Mouse (Mus musculus): ENCODE data around the gene Ajm1. TPM values are rescaled to one million over a fixed set of nuclear protein-coding genes. Genes with fewer than 3 reads are reported as not detected.

Gene Ajm1
- polyA plus RNA-seq, 1 experiment: 7.0 TPM

DNA sequence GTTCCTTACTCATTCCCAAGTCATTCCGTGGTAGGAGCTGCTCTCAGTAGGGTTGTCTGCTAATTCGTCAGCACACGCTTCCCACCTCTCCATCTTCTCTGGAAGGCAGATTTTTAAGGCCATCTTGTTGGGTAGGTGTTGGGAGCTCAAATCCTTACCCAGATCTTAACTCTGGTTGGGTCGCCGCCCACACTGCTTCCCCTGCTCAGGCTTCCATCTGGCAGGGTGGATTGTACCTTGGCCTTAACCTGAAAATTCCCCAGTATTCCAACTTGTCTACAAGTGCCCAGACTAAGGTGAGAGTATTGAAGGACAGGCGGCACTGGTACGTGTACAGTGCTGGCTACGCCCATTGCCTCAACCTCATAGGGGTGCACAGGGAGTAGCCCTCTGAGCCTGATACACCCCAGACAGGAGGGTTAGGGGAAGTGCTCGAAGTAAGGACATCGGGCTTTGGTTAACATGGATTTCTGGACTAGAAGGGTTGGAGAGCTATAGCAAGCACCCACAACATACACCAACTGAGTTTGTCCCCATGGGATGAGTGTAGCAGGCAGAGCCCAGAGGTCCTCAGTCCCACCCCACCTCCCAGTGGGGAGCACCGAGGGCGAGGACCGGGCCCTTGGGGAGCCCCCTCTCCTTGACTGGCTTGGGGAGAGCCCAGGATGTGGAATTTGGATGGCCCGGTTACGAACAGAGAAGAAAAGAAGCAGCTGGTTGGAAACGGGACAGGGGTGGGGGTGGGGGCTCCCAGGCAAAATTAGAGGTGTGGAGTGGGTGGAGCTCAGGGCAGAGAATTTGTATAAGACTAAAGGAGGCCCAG, 5.3 kb downstream of the Ajm1 start:
- no peak for TF ChIP-seq POLR2A (IDR thresholded peaks at IDR 0.05; ENCODE audit: control insufficient read depth, extremely low read depth, insufficient read depth, low read length, poor library complexity)
- TF ChIP-seq CTCF (IDR thresholded peaks at IDR 0.05; ENCODE audit: borderline replicate concordance, control insufficient read depth, extremely low read depth, insufficient read depth, low read length, poor library complexity): no peak
- no peak overlapping the region for H3K27ac ChIP-seq (ENCODE audit: control insufficient read depth, insufficient read depth, low read length)
- DNase-seq: no peak
- H3K27me3 ChIP-seq (ENCODE audit: control insufficient read depth, insufficient read depth, low read length): peaks cover 29% of the 10 kb centered on the region
- H3K4me1 ChIP-seq (replicated peaks; ENCODE audit: control insufficient read depth, insufficient read depth, low read length): peaks cover 52% of the 10 kb centered on the region
- WGBS: 95% methylated on average over 16 of the region's 16 CpGs
- H3K36me3 ChIP-seq (ENCODE audit: control insufficient read depth, insufficient read depth, low read length): no peaks in the 10 kb centered on the region
- H3K4me3 ChIP-seq (ENCODE audit: control insufficient read depth, insufficient read depth, low read length): no peak overlapping the region

DNA sequence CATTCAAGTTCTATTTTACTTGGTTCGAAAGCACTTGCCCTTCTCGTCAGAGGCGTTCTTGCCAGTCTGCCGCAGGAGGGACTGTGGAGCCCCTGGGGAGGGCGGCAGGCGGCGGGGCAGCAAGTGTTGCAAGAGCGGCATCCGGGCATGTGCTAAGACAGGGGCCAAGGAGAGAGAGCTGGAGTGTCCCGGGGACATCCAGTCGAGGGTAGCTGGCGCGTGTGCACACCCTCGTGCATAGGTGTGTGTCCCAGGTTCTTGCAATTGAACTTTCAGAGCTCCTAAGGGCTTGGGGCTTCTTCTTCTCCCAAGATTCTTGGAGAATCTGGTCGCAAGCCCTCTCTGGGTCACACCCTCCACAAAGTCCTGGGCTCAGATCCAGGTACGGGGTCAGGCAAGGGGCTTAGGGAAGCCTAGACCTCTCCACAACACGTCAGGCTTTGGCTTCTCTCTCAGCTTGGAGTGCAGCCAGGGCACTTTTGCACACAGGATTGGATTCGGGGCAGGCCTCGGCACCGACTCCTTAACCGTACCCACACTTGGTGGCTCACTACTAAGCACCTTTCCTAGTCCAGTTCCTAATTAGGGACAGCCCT, 6.0 kb downstream of the Ajm1 start:
- Histone ChIP-seq H3K36me3 (ENCODE audit: control insufficient read depth, insufficient read depth, low read length) (no peaks in the 10 kb centered on the region), H3K27me3 (ENCODE audit: control insufficient read depth, insufficient read depth, low read length) (peaks cover 29% of the 10 kb centered on the region), H3K4me1 (replicated peaks; ENCODE audit: control insufficient read depth, insufficient read depth, low read length) (peaks cover 45% of the 10 kb centered on the region), H3K27ac (ENCODE audit: control insufficient read depth, insufficient read depth, low read length) (peak overlapping the region; percentile 91), H3K4me3 (ENCODE audit: control insufficient read depth, insufficient read depth, low read length) (peak overlapping the region; percentile 54)
- DNase-seq: peak; percentile 61
- 20% methylated on average over 21 of the region's 21 CpGs for WGBS
- no peak for TF ChIP-seq POLR2A (IDR thresholded peaks at IDR 0.05; ENCODE audit: control insufficient read depth, extremely low read depth, insufficient read depth, low read length, poor library complexity)
- no peak for TF ChIP-seq CTCF (IDR thresholded peaks at IDR 0.05; ENCODE audit: borderline replicate concordance, control insufficient read depth, extremely low read depth, insufficient read depth, low read length, poor library complexity)

DNA sequence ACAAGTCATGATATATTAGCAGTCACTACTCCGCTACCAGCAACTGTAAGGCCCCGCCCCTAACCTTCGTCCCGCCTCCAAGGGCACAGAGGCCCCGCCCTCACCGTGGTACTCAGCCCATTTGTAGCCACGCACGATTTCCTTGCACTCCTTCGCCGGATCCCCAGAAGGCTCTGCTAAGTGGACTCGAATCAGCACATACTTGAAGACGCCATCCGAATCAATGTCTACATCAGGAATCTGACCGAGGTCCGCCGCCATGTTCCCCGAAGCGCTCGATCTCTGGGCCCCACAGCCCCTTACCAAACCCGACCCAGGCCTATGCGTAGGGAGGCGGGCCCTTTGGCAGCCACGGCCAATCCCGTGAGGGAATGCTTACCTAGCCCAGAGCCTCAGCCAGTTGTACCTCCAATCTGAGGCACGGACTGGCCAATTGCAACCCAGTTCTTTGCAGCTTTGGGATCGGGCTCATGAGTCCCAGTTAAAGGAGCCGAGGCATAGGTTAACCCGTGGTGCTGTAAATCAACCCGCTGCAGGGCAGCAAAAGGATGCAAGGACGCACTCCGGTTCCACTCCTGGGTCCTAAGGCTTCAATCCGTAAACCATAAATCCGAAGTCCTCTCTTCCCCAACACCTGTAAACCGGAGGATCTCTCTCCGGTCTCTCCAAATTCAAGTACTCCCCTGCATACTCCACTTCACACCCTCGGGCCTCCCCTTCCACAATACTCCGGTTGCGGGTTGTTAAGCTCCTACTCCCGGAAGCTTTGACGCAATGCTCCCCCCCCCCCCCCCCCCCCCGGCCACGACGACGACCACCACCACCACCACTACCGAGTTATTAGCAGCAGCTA, 6.8 kb downstream of the Ajm1 start, which contains the start of the genes Mamdc4 and Phpt1:
Gene Mamdc4 (minus strand): TSS at position 267 of the 853 bp plus-strand sequence.
Gene Phpt1 (minus strand): TSS at position 646 of the 853 bp plus-strand sequence.
- peak within 1 kb of the TSS; percentile 91 for H3K27ac ChIP-seq (ENCODE audit: control insufficient read depth, insufficient read depth, low read length)
- H3K4me1 ChIP-seq (replicated peaks; ENCODE audit: control insufficient read depth, insufficient read depth, low read length): peaks cover 41% of the 10 kb centered on the region
- H3K4me3 ChIP-seq (ENCODE audit: control insufficient read depth, insufficient read depth, low read length): peak within 1 kb of the TSS; percentile 80
- H3K36me3 ChIP-seq (ENCODE audit: control insufficient read depth, insufficient read depth, low read length): no peaks in the 10 kb centered on the region
- DNase-seq: peak; percentile 97
- peaks cover 27% of the 10 kb centered on the region for H3K27me3 ChIP-seq (ENCODE audit: control insufficient read depth, insufficient read depth, low read length)
- under 1% methylated on average over 45 of the region's 45 CpGs for WGBS
- TF ChIP-seq POLR2A (IDR thresholded peaks at IDR 0.05; ENCODE audit: control insufficient read depth, extremely low read depth, insufficient read depth, low read length, poor library complexity): no peak; the same call in none of the 2 replicates
- TF ChIP-seq CTCF (IDR thresholded peaks at IDR 0.05; ENCODE audit: borderline replicate concordance, control insufficient read depth, extremely low read depth, insufficient read depth, low read length, poor library complexity): 0 out of 2 replicates have a peak, but pooled peaks have one; percentile 63

DNA sequence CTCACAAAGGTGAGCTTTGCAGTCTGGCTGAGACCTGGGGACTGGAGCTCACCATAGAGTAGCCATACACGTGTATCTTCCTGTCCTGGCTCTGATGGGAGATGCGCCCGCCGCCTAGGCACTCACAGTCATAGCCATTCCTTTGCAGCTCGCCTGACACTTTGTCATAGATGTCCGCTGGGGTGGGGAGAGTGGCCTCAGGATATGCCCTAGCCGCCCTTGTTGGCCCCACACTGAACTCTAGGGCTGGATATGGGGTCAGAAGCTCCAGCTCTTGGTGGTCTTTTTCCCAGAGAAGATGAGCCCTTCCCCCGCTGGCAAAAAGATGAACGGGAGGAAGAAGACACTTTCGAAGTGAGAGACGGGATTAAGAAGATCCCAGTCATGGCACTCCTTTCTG, 7.4 kb downstream of the Ajm1 start:
- WGBS: 24% methylated on average over 11 of the region's 11 CpGs
- Histone ChIP-seq H3K4me1 (replicated peaks; ENCODE audit: control insufficient read depth, insufficient read depth, low read length) (peaks cover 34% of the 10 kb centered on the region), H3K4me3 (ENCODE audit: control insufficient read depth, insufficient read depth, low read length) (peak overlapping the region; percentile 80), H3K27ac (ENCODE audit: control insufficient read depth, insufficient read depth, low read length) (no peak overlapping the region), H3K27me3 (ENCODE audit: control insufficient read depth, insufficient read depth, low read length) (peaks cover 21% of the 10 kb centered on the region), H3K36me3 (ENCODE audit: control insufficient read depth, insufficient read depth, low read length) (no peaks in the 10 kb centered on the region)
- DNase-seq: peak; percentile 16
- no peak for TF ChIP-seq CTCF (IDR thresholded peaks at IDR 0.05; ENCODE audit: borderline replicate concordance, control insufficient read depth, extremely low read depth, insufficient read depth, low read length, poor library complexity)
- no peak for TF ChIP-seq POLR2A (IDR thresholded peaks at IDR 0.05; ENCODE audit: control insufficient read depth, extremely low read depth, insufficient read depth, low read length, poor library complexity)

DNA sequence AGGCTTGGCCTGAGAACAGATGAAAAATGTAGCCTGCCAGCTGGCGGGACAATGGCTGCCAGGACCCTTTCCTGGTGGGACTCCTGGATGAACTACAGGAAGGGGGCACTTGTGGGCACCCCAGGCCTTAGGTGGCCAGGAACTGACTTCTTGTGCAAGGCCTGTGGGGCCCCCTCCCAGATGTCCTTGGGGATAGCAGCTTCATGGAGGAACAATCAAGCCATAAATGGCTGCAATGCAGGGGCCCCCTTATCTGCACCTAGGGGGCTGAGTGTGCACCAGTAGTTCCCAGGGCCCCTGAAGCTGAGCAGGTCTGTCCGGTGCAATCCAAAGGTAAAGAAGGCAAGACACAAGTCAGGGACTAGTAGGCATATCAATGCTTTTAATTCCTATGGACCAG, 8.5 kb downstream of the Ajm1 start:
- Histone ChIP-seq H3K27ac (ENCODE audit: control insufficient read depth, insufficient read depth, low read length) (no peak overlapping the region), H3K36me3 (ENCODE audit: control insufficient read depth, insufficient read depth, low read length) (no peaks in the 10 kb centered on the region), H3K4me3 (ENCODE audit: control insufficient read depth, insufficient read depth, low read length) (no peak overlapping the region), H3K27me3 (ENCODE audit: control insufficient read depth, insufficient read depth, low read length) (peaks cover 11% of the 10 kb centered on the region; the same call in 1 of the 2 replicates), H3K4me1 (replicated peaks; ENCODE audit: control insufficient read depth, insufficient read depth, low read length) (peaks cover 27% of the 10 kb centered on the region)
- no peak for DNase-seq
- no peak for TF ChIP-seq POLR2A (IDR thresholded peaks at IDR 0.05; ENCODE audit: control insufficient read depth, extremely low read depth, insufficient read depth, low read length, poor library complexity)
- 93% methylated on average over 2 of the region's 2 CpGs for WGBS

DNA sequence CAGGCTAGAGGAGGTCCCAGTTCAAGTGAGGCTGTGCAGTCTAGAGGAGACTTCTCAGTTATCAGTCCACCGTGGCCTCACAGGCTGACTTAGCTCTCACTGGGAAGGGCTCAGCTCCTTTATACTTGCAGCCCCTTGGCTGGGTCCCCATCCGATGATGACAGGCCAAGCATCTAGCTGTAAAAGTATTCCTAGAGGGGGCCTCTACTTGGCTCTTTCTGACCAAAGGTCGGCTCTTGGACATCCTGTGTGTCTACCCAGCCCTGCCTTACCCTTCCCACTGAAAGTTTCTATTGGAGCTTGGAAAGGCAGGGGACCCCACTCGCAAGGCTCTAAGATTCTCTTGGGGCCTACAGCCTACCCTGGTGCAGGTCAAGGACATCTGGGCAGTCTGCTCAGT, 10.3 kb downstream of the Ajm1 start:
- WGBS: 96% methylated on average over 4 of the region's 4 CpGs
- TF ChIP-seq CTCF (IDR thresholded peaks at IDR 0.05; ENCODE audit: borderline replicate concordance, control insufficient read depth, extremely low read depth, insufficient read depth, low read length, poor library complexity): no peak
- H3K36me3 ChIP-seq (ENCODE audit: control insufficient read depth, insufficient read depth, low read length): no peaks in the 10 kb centered on the region
- no peak for DNase-seq
- peaks cover 16% of the 10 kb centered on the region for H3K4me1 ChIP-seq (replicated peaks; ENCODE audit: control insufficient read depth, insufficient read depth, low read length)
- no peak overlapping the region for H3K27ac ChIP-seq (ENCODE audit: control insufficient read depth, insufficient read depth, low read length)
- H3K4me3 ChIP-seq (ENCODE audit: control insufficient read depth, insufficient read depth, low read length): no peak overlapping the region
- no peaks in the 10 kb centered on the region for H3K27me3 ChIP-seq (ENCODE audit: control insufficient read depth, insufficient read depth, low read length)
